Mouse (Mus musculus) small intestine, adult 2 months (tissue): ENCODE results near the gene Pomgnt1. TPM values are rescaled to one million over a fixed set of nuclear protein-coding genes. Genes with fewer than 3 reads are reported as not detected.

ENCODE experiments used
- H3K27ac ChIP-seq: fragments of 200-500 bp; 2 replicates; pipeline ENCODE4 v1.5.1; 2012; ENCODE audit warnings: low read depth, low read length, control low read depth, inconsistent platforms; ENCODE audit not compliant: insufficient read depth
- H3K27me3 ChIP-seq: fragments of 200-500 bp; 2 replicates; pipeline ENCODE4 v1.6.1; 2012; ENCODE audit warnings: mild to moderate bottlenecking, moderate library complexity, low read length, inconsistent platforms; ENCODE audit not compliant: control insufficient read depth, insufficient read depth
- H3K36me3 ChIP-seq: fragments of 200-500 bp; 2 replicates; pipeline ENCODE4 v1.6.1; 2012; ENCODE audit warnings: mild to moderate bottlenecking, low read length, control low read depth, inconsistent platforms; ENCODE audit not compliant: control insufficient read depth, insufficient read depth
- H3K4me1 ChIP-seq: fragments of 200-500 bp; 2 replicates; pipeline ENCODE4 v1.6.1; 2012; ENCODE audit warnings: low read length, inconsistent platforms, mixed read lengths; ENCODE audit not compliant: control insufficient read depth, insufficient read depth, insufficient read length
- H3K4me3 ChIP-seq: fragments of 200-500 bp; 2 replicates; pipeline ENCODE4 v1.5.1; 2012; ENCODE audit warnings: low read depth, mild to moderate bottlenecking, control low read depth, inconsistent platforms, low read length, moderate library complexity
- CTCF ChIP-seq: fragments of 200-500 bp; IDR thresholded peaks from 2 replicates; pipeline ENCODE4 v1.5.1; 2012; ENCODE audit warnings: low read depth, mild to moderate bottlenecking, control low read depth, inconsistent platforms, low read length, moderate library complexity, mixed read lengths; ENCODE audit not compliant: insufficient replicate concordance, insufficient read length; ENCODE audit errors: extremely low read depth
- POLR2A ChIP-seq: fragments of 200-500 bp; IDR thresholded peaks from 2 replicates; pipeline ENCODE4 v1.6.1; 2012; ENCODE audit warnings: low read depth, mild to moderate bottlenecking, control low read depth, inconsistent platforms, low read length, moderate library complexity
- WGBS: fragments of 180-500 bp; shearing (Covaris S2); methylation state at CpG from one replicate; pipeline ENCODE4 v1.1.7; 2018; 5-methylcytosine and 5-hydroxymethylcytosine counted together
- polyA plus RNA-seq: library from polyadenylated mRNA; depleted of rRNA; stranded (reverse); fragments of >200 nt; gene quantifications from 2 replicates; pipeline ENCODE4 v1.2.3, GENCODE M21; 2012; rRNA removed

Pomgnt1 gene
- 8.3 and 10.5 TPM in 2 replicates for polyA plus RNA-seq

GRCm38 (mm10) chr4:116123602-116124519, at the start of gene Pomgnt1, which contains the start of gene Rad54l:
Pomgnt1 (plus strand) TSS chr4:116123840.
Rad54l (minus strand) TSS chr4:116123690.
- peaks cover 7% of the 10 kb centered on the region; the same call in 1 of the 2 replicates for H3K4me1 ChIP-seq
- no peaks in the 10 kb centered on the region for H3K36me3 ChIP-seq
- TF ChIP-seq CTCF (no peak), POLR2A (no peak; the same call in 1 of the 2 replicates)
- H3K27me3 ChIP-seq = no peaks in the 10 kb centered on the region
- H3K4me3 ChIP-seq = peak within 1 kb of the TSS; percentile 85
- no peak within 1 kb of the TSS for H3K27ac ChIP-seq
- WGBS = 3% methylated on average over 24 of the region's 24 CpGs

- Histone ChIP-seq H3K4me3 (peak overlapping the region; percentile 85; the same call in 1 of the 2 replicates), H3K36me3 (peaks cover 13% of the 10 kb centered on the region), H3K27me3 (no peaks in the 10 kb centered on the region), H3K4me1 (peaks cover 12% of the 10 kb centered on the region), H3K27ac (peak overlapping the region; percentile 90)
- under 1% methylated on average over 8 of the region's 8 CpGs for WGBS
- no peak for TF ChIP-seq POLR2A
- TF ChIP-seq CTCF = no peak
Measured at GRCm38 (mm10) chr4:116074145-116074675, 49.4 kb upstream of the Pomgnt1 start.

DNA sequence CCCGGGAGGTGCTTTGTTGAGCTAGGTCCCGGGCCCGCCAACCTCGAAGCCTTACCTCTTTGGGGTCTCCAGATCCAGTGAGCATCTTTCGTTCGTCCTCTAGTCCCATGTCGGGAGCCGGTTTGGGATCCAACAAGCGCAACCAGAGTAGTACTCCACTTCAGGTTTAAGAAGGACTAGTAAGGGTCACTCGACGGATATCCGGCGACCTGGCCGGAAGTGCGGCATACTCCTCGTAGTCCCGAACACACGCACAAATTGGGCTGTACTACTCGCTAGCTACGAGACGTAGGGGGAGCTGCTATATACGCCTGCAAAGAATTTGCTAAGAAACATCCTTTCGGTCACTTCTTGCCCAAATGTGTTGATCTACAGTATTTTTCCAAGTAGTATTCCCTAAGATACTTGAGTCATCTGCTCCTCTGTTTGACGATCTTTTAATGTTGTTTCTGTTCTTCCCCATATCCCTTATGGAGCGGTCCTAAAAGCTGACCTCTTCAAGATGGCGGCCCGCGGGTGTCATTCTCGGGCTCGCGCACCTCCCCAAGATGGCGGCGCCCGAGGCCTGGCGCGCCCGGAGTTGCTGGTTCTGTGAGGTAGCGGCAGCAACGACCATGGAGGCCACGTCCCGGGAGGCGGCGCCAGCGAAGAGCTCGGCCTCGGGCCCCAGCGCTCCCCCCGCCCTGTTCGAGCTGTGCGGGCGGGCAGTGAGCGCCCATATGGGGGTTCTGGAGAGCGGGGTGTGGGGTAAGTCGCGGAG, 48.6 kb upstream of the Pomgnt1 start, which contains the start of the genes Uqcrh and Lrrc41:
TSS of gene Uqcrh (minus strand) at position 211 of the 760 bp plus-strand sequence.
TSS of gene Lrrc41 (plus strand) at position 409 of the 760 bp plus-strand sequence.
- H3K4me3 ChIP-seq = peak within 1 kb of the TSS; percentile 85
- no peaks in the 10 kb centered on the region for H3K27me3 ChIP-seq
- TF ChIP-seq POLR2A (peak; percentile 97), CTCF (no peak)
- under 1% methylated on average over 55 of the region's 55 CpGs for WGBS
- peaks cover 12% of the 10 kb centered on the region for H3K4me1 ChIP-seq
- peak within 1 kb of the TSS; percentile 90 for H3K27ac ChIP-seq
- H3K36me3 ChIP-seq = peaks cover 8% of the 10 kb centered on the region

- H3K4me1 ChIP-seq = peaks cover 12% of the 10 kb centered on the region
- under 1% methylated on average over 76 of the region's 77 CpGs for WGBS
- peak overlapping the region; percentile 63 for H3K27ac ChIP-seq
- H3K27me3 ChIP-seq = no peaks in the 10 kb centered on the region
- TF ChIP-seq CTCF (peak; percentile 24; the same call in 1 of the 2 replicates), POLR2A (no peak)
- H3K4me3 ChIP-seq = peak overlapping the region; percentile 85
- H3K36me3 ChIP-seq = peaks cover 8% of the 10 kb centered on the region
Measured at GRCm38 (mm10) chr4:116075631-116076368, 47.8 kb upstream of the Pomgnt1 start.

GRCm38 (mm10) chr4:116076369-116077231, 47.0 kb upstream of the Pomgnt1 start:
- no peaks in the 10 kb centered on the region for H3K27me3 ChIP-seq
- peaks cover 12% of the 10 kb centered on the region for H3K4me1 ChIP-seq
- H3K4me3 ChIP-seq = peak overlapping the region; percentile 85
- WGBS = 2% methylated on average over 37 of the region's 37 CpGs
- TF ChIP-seq CTCF (no peak), POLR2A (no peak)
- peaks cover 14% of the 10 kb centered on the region for H3K36me3 ChIP-seq
- peak overlapping the region; percentile 63 for H3K27ac ChIP-seq
